Mouse (Mus musculus): ENCODE results near the gene Lrmda.

DNA sequence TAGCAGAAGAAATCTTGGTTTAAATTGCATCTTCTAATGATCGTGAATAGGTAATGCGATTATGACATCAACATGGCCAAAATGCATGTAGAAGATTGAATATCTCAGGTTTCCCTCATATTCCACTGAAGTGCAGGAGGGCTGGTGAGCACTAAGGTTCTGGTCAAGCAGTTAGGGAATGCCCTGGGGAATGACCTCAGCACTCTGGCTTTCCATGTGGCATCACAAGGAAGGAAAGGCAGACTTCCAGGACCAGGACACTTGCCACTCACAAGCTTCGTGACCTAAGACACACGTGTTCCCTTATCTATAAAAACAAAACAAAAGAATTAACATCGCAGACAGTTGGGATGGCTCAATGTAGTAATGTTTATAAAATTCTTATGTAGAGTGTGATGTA lies 728.3 kb downstream of the Lrmda start:
- no peak for TF ChIP-seq POLR2A (IDR thresholded peaks at IDR 0.05; ENCODE audit: extremely low read depth, insufficient read depth, low read length)
- no peak for TF ChIP-seq CTCF (IDR thresholded peaks at IDR 0.05; ENCODE audit: extremely low read depth, insufficient read depth, low read length)
